Mouse (Mus musculus): ENCODE measurements around the gene Chad. TPM values are rescaled to one million over a fixed set of nuclear protein-coding genes. Genes with fewer than 3 reads are reported as not detected.
A peak's percentile ranks its signal among the peaks of the same experiment; 100 is the strongest.

Gene Chad
- polyA plus RNA-seq, 1 experiment from 2014 or later: 0.53 TPM

GRCm38 (mm10) chr11:94598437-94599120 lies 33.7 kb downstream of the Chad start:
- Histone ChIP-seq H3K36me3 (ENCODE audit: control insufficient read depth, insufficient read depth, low read length) (no peaks in the 10 kb centered on the region), H3K4me2 (ENCODE audit: low read depth, severe bottlenecking) (no peak overlapping the region), H3K27me3 (ENCODE audit: control insufficient read depth, insufficient read depth, low read length) (no peaks in the 10 kb centered on the region), H3K4me1 (ENCODE audit: control insufficient read depth, insufficient read depth, low read length) (0 out of 2 replicates have a peak, but pooled peaks cover 6% of the 10 kb centered on the region), H3K9ac (ENCODE audit: low read length) (no peak overlapping the region), H3K4me3 (ENCODE audit: low read depth, low read length) (no peak overlapping the region), H3K27ac (replicated peaks; ENCODE audit: low read depth, low read length) (no peak overlapping the region), H3K9me3 (ENCODE audit: control insufficient read depth, low read length) (no peaks in the 10 kb centered on the region)
- DNase-seq (ENCODE audit: low spot score) (no peak), ATAC-seq (ENCODE audit: insufficient number of reproducible peaks, low FRiP score, low TSS enrichment, low read depth) (no peak)
- 75% methylated on average over 6 of the region's 6 CpGs for WGBS

GRCm38 (mm10) chr11:94600447-94600846 lies 35.6 kb downstream of the Chad start:
- Histone ChIP-seq H3K9me3 (ENCODE audit: control insufficient read depth, low read length) (no peaks in the 10 kb centered on the region), H3K27ac (replicated peaks; ENCODE audit: low read depth, low read length) (no peak overlapping the region), H3K27me3 (ENCODE audit: control insufficient read depth, insufficient read depth, low read length) (no peaks in the 10 kb centered on the region), H3K9ac (ENCODE audit: low read length) (no peak overlapping the region), H3K4me2 (ENCODE audit: low read depth, severe bottlenecking) (peak overlapping the region; percentile 77; the same call in 1 of the 2 replicates), H3K36me3 (ENCODE audit: control insufficient read depth, insufficient read depth, low read length) (no peaks in the 10 kb centered on the region), H3K4me1 (ENCODE audit: control insufficient read depth, insufficient read depth, low read length) (0 out of 2 replicates have a peak, but pooled peaks cover 6% of the 10 kb centered on the region), H3K4me3 (ENCODE audit: low read depth, low read length) (no peak overlapping the region)
- ATAC-seq (ENCODE audit: insufficient number of reproducible peaks, low FRiP score, low TSS enrichment, low read depth) (no peak), DNase-seq (ENCODE audit: low spot score) (no peak)
- 94% methylated on average over 7 of the region's 7 CpGs for WGBS

GRCm38 (mm10) chr11:94601321-94602281 lies 36.8 kb downstream of the Chad start, which contains the start of gene Acsf2:
Acsf2 (minus strand) TSS chr11:94601871.
- Histone ChIP-seq H3K27ac (replicated peaks; ENCODE audit: low read depth, low read length) (no peak within 1 kb of the TSS; the same call in 1 of the 2 replicates), H3K9ac (ENCODE audit: low read length) (peak within 1 kb of the TSS; percentile 70), H3K27me3 (ENCODE audit: control insufficient read depth, insufficient read depth, low read length) (no peaks in the 10 kb centered on the region), H3K36me3 (ENCODE audit: control insufficient read depth, insufficient read depth, low read length) (no peaks in the 10 kb centered on the region), H3K9me3 (ENCODE audit: control insufficient read depth, low read length) (no peaks in the 10 kb centered on the region), H3K4me2 (ENCODE audit: low read depth, severe bottlenecking) (peak within 1 kb of the TSS; percentile 77), H3K4me1 (ENCODE audit: control insufficient read depth, insufficient read depth, low read length) (0 out of 2 replicates have a peak, but pooled peaks cover 6% of the 10 kb centered on the region), H3K4me3 (ENCODE audit: low read depth, low read length) (peak within 1 kb of the TSS; percentile 59)
- WGBS: under 1% methylated on average over 46 of the region's 52 CpGs
- peak; percentile 92 for DNase-seq (ENCODE audit: low spot score)
- ATAC-seq (ENCODE audit: insufficient number of reproducible peaks, low FRiP score, low TSS enrichment, low read depth): peak; percentile 91

GRCm38 (mm10) chr11:94602356-94602955 lies 37.6 kb downstream of the Chad start:
- peak overlapping the region; percentile 59; the same call in 1 of the 2 replicates for H3K4me3 ChIP-seq (ENCODE audit: low read depth, low read length)
- H3K27me3 ChIP-seq (ENCODE audit: control insufficient read depth, insufficient read depth, low read length): no peaks in the 10 kb centered on the region
- 0 out of 2 replicates have a peak, but pooled peaks cover 6% of the 10 kb centered on the region for H3K4me1 ChIP-seq (ENCODE audit: control insufficient read depth, insufficient read depth, low read length)
- DNase-seq (ENCODE audit: low spot score) (no peak), ATAC-seq (ENCODE audit: insufficient number of reproducible peaks, low FRiP score, low TSS enrichment, low read depth) (no peak)
- 62% methylated on average over 11 of the region's 11 CpGs for WGBS
- H3K9me3 ChIP-seq (ENCODE audit: control insufficient read depth, low read length): no peaks in the 10 kb centered on the region
- no peaks in the 10 kb centered on the region for H3K36me3 ChIP-seq (ENCODE audit: control insufficient read depth, insufficient read depth, low read length)
- no peak overlapping the region for H3K27ac ChIP-seq (replicated peaks; ENCODE audit: low read depth, low read length)
- H3K4me2 ChIP-seq (ENCODE audit: low read depth, severe bottlenecking): peak overlapping the region; percentile 77
- no peak overlapping the region for H3K9ac ChIP-seq (ENCODE audit: low read length)

- no peak for ATAC-seq (ENCODE audit: insufficient number of reproducible peaks, low FRiP score, low TSS enrichment, low read depth)
- Histone ChIP-seq H3K27me3 (ENCODE audit: control insufficient read depth, insufficient read depth, low read length) (no peaks in the 10 kb centered on the region), H3K9me3 (ENCODE audit: control insufficient read depth, low read length) (no peaks in the 10 kb centered on the region), H3K4me3 (ENCODE audit: low read depth, low read length) (no peak overlapping the region), H3K27ac (replicated peaks; ENCODE audit: low read depth, low read length) (no peak overlapping the region), H3K9ac (ENCODE audit: low read length) (no peak overlapping the region), H3K4me2 (ENCODE audit: low read depth, severe bottlenecking) (no peak overlapping the region), H3K4me1 (ENCODE audit: control insufficient read depth, insufficient read depth, low read length) (no peaks in the 10 kb centered on the region), H3K36me3 (ENCODE audit: control insufficient read depth, insufficient read depth, low read length) (no peaks in the 10 kb centered on the region)
- 78% methylated on average over 4 of the region's 4 CpGs for WGBS
- no peak for DNase-seq (ENCODE audit: low spot score)
Measured at GRCm38 (mm10) chr11:94610744-94611740, 46.2 kb downstream of the Chad start.

GRCm38 (mm10) chr11:94614603-94615002 lies 49.8 kb downstream of the Chad start:
- no peak overlapping the region for H3K4me2 ChIP-seq (ENCODE audit: low read depth, severe bottlenecking)
- H3K9ac ChIP-seq (ENCODE audit: low read length): no peak overlapping the region
- no peak for ATAC-seq (ENCODE audit: insufficient number of reproducible peaks, low FRiP score, low TSS enrichment, low read depth)
- H3K4me3 ChIP-seq (ENCODE audit: low read depth, low read length): no peak overlapping the region
- H3K4me1 ChIP-seq (ENCODE audit: control insufficient read depth, insufficient read depth, low read length): no peaks in the 10 kb centered on the region
- no peaks in the 10 kb centered on the region for H3K9me3 ChIP-seq (ENCODE audit: control insufficient read depth, low read length)
- no peak for DNase-seq (ENCODE audit: low spot score)
- 81% methylated on average over 4 of the region's 4 CpGs for WGBS
- H3K27me3 ChIP-seq (ENCODE audit: control insufficient read depth, insufficient read depth, low read length): no peaks in the 10 kb centered on the region
- no peaks in the 10 kb centered on the region for H3K36me3 ChIP-seq (ENCODE audit: control insufficient read depth, insufficient read depth, low read length)
- H3K27ac ChIP-seq (replicated peaks; ENCODE audit: low read depth, low read length): no peak overlapping the region

GRCm38 (mm10) chr11:94615494-94615893 lies 50.6 kb downstream of the Chad start:
- WGBS: 37% methylated on average over 4 of the region's 4 CpGs
- DNase-seq (ENCODE audit: low spot score) (no peak), ATAC-seq (ENCODE audit: insufficient number of reproducible peaks, low FRiP score, low TSS enrichment, low read depth) (no peak)
- Histone ChIP-seq H3K9ac (ENCODE audit: low read length) (no peak overlapping the region), H3K27me3 (ENCODE audit: control insufficient read depth, insufficient read depth, low read length) (no peaks in the 10 kb centered on the region), H3K4me2 (ENCODE audit: low read depth, severe bottlenecking) (no peak overlapping the region), H3K27ac (replicated peaks; ENCODE audit: low read depth, low read length) (no peak overlapping the region), H3K4me1 (ENCODE audit: control insufficient read depth, insufficient read depth, low read length) (no peaks in the 10 kb centered on the region), H3K4me3 (ENCODE audit: low read depth, low read length) (no peak overlapping the region), H3K9me3 (ENCODE audit: control insufficient read depth, low read length) (no peaks in the 10 kb centered on the region), H3K36me3 (ENCODE audit: control insufficient read depth, insufficient read depth, low read length) (no peaks in the 10 kb centered on the region)

All from limb, embryonic 11.5 days (tissue).